In the genomic region with DNA sequence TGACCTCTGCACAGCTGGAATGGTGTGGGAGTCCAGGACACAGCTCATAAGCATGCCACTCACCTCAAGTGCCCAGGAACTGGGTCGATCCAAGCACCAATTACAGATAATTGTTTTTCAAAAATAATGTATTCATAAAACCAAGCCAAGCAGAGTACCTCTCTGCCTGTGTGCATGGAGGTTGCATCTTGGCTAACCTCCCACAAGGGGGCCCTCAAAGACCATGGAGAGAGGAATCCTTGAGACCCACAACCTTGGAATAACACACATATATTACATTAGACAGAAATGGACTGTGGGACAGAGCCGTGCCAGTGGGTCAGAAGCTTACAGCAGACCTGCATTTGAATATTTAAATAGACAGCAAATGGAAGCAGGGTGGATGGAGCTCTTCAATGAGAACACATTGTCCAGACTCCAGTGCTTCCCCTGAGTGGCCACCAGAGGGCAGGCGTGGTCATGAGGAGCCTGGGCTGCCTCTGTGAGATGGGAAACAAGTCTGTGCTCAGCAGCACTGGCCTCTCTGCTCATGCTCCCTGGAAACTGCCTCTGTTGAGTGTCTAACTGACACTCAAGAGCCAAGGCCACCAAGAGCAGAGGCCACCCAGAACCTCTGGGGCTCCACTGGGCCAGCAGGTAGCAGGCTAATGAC, we compare ENCODE assay signal across 8 mouse cellular contexts.
DNase-seq lines count a peak whose midpoint lies in the region; TF ChIP-seq lines count a peak whose summit lies in the region.
"Had no signal": no experiment of that assay in that cellular context is flagged by ENCODE, and none has a peak within 500 bp of the region (broad histone marks: within the 10 kb centered on the region; RNA-seq: fewer than 3 reads in every experiment).

No protein-coding gene starts in this region.

- no peak for TF ChIP-seq POLR2A in brain, embryonic 14.5 days (IDR thresholded peaks at IDR 0.05; ENCODE audit: borderline replicate concordance, extremely low read depth, insufficient read depth, insufficient read length, poor library complexity, severe bottlenecking)

- peak overlapping the region; percentile 6; the same call in 1 of the 2 replicates for H3K27ac ChIP-seq in hindbrain, embryonic 10.5 days
- H3K27ac ChIP-seq in layer of hippocampus, adult 2 months, result no peak overlapping the region
- H3K27ac ChIP-seq: limb, embryonic 15.5 days had no signal

- no peak overlapping the region for H3K4me3 ChIP-seq in hindbrain, embryonic 10.5 days
- no peak overlapping the region for H3K4me3 ChIP-seq in layer of hippocampus, adult 2 months
- H3K4me3 ChIP-seq: limb, embryonic 15.5 days had no signal

- peaks cover 7% of the 10 kb centered on the region; the same call in 1 of the 2 replicates for H3K36me3 ChIP-seq in hindbrain, embryonic 10.5 days
- H3K36me3 ChIP-seq: limb, embryonic 15.5 days had no signal

- no peaks in the 10 kb centered on the region for H3K27me3 ChIP-seq in hindbrain, embryonic 10.5 days (ENCODE audit: insufficient read depth, poor library complexity, severe bottlenecking)
- H3K27me3 ChIP-seq: limb, embryonic 15.5 days had no signal

- WGBS in hindbrain, embryonic 10.5 days, result 34% methylated on average over 3 of the region's 3 CpGs

- peaks cover 7% of the 10 kb centered on the region; the same call in 1 of the 2 replicates for H3K4me1 ChIP-seq in hindbrain, embryonic 10.5 days (replicated peaks)
- H3K4me1 ChIP-seq: limb, embryonic 15.5 days had no signal

- TF ChIP-seq CTCF in brain, embryonic 14.5 days (IDR thresholded peaks at IDR 0.05; ENCODE audit: borderline replicate concordance, extremely low read depth, insufficient read depth, insufficient read length), result peak; percentile 96
- TF ChIP-seq CTCF in layer of hippocampus, adult 2 months (conservative IDR thresholded peaks at IDR 0.05), result peak; percentile 92

- DNase-seq in MN1 (ENCODE audit: low spot score), result peak; percentile 61
- peak; percentile 82 for DNase-seq in brain, embryonic 14.5 days (ENCODE audit: low read depth)
- DNase-seq in fibroblast of lung, adult 2 months (ENCODE audit: low read depth), result peak; percentile 28
- DNase-seq in hindbrain, embryonic 10.5 days (ENCODE audit: low spot score), result peak; percentile 78
- peak; percentile 42 to 66 for DNase-seq in layer of hippocampus, adult 2 months (ENCODE audit: low spot score in 2 of 2)
- peak; percentile 72 for DNase-seq in lung, postnatal 14 days
- peak; percentile 74 for DNase-seq in right cerebral cortex, postnatal 14 days

- H3K9me3 ChIP-seq in hindbrain, embryonic 10.5 days, result peaks cover 10% of the 10 kb centered on the region; the same call in 1 of the 2 replicates
- H3K9me3 ChIP-seq: limb, embryonic 15.5 days had no signal

Comparison
In these comparisons a context has a peak if more than half of its experiments do, and no peak if none do; other contexts are left out.
1. DNase-seq: peak in every context shown above with its lines; median percentile 82 in brain, embryonic 14.5 days; 78 in hindbrain, embryonic 10.5 days; 74 in right cerebral cortex, postnatal 14 days; 72 in lung, postnatal 14 days; 61 in MN1; 54 in layer of hippocampus, adult 2 months; 28 in fibroblast of lung, adult 2 months.